Mouse (Mus musculus): ENCODE data around the gene Clca1. TPM values are rescaled to one million over a fixed set of nuclear protein-coding genes. Genes with fewer than 3 reads are reported as not detected.
A peak's percentile ranks its signal among the peaks of the same experiment; 100 is the strongest.

Gene Clca1
- total and polyA plus RNA-seq, 3 experiments = 0.04 to 1.3 (median 0.30) TPM

DNA sequence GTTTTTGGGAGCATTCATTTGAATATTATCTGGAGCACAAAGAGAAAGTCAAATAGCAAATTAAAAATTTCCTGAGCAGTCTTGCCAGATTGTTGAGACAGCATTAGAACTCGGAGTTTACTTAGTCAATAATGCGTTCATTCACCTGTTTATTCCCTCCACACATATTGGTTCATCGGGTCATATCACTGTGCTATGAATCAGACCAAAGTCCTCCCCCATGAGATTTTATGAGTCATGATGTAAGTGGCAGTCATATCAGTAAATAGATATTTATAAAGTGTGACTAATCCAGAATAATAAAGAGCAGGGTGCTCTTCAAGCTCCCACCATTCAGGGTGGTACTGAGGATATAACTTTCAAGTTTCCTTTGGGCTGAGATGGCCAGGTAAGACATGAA, 39.8 kb upstream of the Clca1 start:
- H3K27me3 ChIP-seq (replicated peaks) = no peaks in the 10 kb centered on the region
- dilution Hi-C loops (cut with MboI; ENCODE audit: extremely low pct_ligation_motif_present, extremely low pct_unique_long_range_greater_than_20kb, low sequenced_read_pairs) = no loop called here
- H3K4me3 ChIP-seq (replicated peaks in 1 of 3; ENCODE audit: low read depth in 2 of 3, low read length in 2 of 3, poor library complexity in 1 of 3) = no peak overlapping the region
- H3K36me3 ChIP-seq (replicated peaks in 1 of 2; ENCODE audit: control insufficient read depth in 1 of 2, insufficient read depth in 1 of 2, low read length in 1 of 2) = no peaks in the 10 kb centered on the region
- peaks cover 0 to 7% of the 10 kb centered on the region in 2 experiments; a peak in 1 of 4 replicates for H3K4me1 ChIP-seq (ENCODE audit: control insufficient read depth in 1 of 2, insufficient read depth in 2 of 2)
- no peak for DNase-seq (ENCODE audit: extremely low read depth)
- no peaks in the 10 kb centered on the region for H3K9me3 ChIP-seq (replicated peaks; ENCODE audit: low read length)
- TF ChIP-seq CTCF (conservative IDR thresholded peaks at IDR 0.05 in 1 of 2, IDR thresholded peaks at IDR 0.05 in 1 of 2; ENCODE audit: low read depth in 2 of 2, low read length in 2 of 2) = no peak
- no peak for TF ChIP-seq NELFE (IDR thresholded peaks at IDR 0.05; ENCODE audit: low read depth, low read length)
- no peak for TF ChIP-seq ZKSCAN1 (IDR thresholded peaks at IDR 0.05; ENCODE audit: borderline replicate concordance, low read depth, low read length)
- no peak for TF ChIP-seq ELF1 (IDR thresholded peaks at IDR 0.05; ENCODE audit: low read depth, low read length)
- no peak for TF ChIP-seq TBP (conservative IDR thresholded peaks at IDR 0.05; ENCODE audit: low read depth, low read length)
- no peak for TF ChIP-seq GABPA (IDR thresholded peaks at IDR 0.05; ENCODE audit: insufficient replicate concordance, low read depth, low read length)
- TF ChIP-seq MAFK (IDR thresholded peaks at IDR 0.05; ENCODE audit: insufficient replicate concordance, low read length) = no peak
- TF ChIP-seq SIN3A (IDR thresholded peaks at IDR 0.05; ENCODE audit: low read length) = no peak
- TF ChIP-seq UBTF (IDR thresholded peaks at IDR 0.05; ENCODE audit: low read depth, low read length) = no peak
- TF ChIP-seq NRF1 (IDR thresholded peaks at IDR 0.05; ENCODE audit: low read depth, low read length) = no peak
- no peak for TF ChIP-seq MYC (IDR thresholded peaks at IDR 0.05; ENCODE audit: low read depth, low read length)
- TF ChIP-seq MEF2A (IDR thresholded peaks at IDR 0.05; ENCODE audit: borderline replicate concordance, low read depth, low read length) = no peak
- no peak for TF ChIP-seq POLR2A (IDR thresholded peaks at IDR 0.05; ENCODE audit: low read depth, low read length)
- TF ChIP-seq JUN (IDR thresholded peaks at IDR 0.05; ENCODE audit: insufficient read depth, low read depth, low read length) = no peak
- no peak for TF ChIP-seq SMC3 (IDR thresholded peaks at IDR 0.05; ENCODE audit: low read depth, low read length)
- no peak for TF ChIP-seq HCFC1 (IDR thresholded peaks at IDR 0.05; ENCODE audit: low read depth, low read length)
- no peak for TF ChIP-seq PAX5 (IDR thresholded peaks at IDR 0.05; ENCODE audit: low read length)
- TF ChIP-seq ETS1 (conservative IDR thresholded peaks at IDR 0.05; ENCODE audit: low read depth, low read length) = no peak
- no peak for TF ChIP-seq TCF12 (IDR thresholded peaks at IDR 0.05; ENCODE audit: low read depth, low read length)
- no peaks in the 10 kb centered on the region for H3K79me2 ChIP-seq (replicated peaks; ENCODE audit: control insufficient read depth, extremely low read depth, insufficient read depth, poor library complexity, severe bottlenecking)
- H3K4me2 ChIP-seq (ENCODE audit: insufficient read depth, low read depth, poor library complexity, severe bottlenecking) = peak overlapping the region; percentile 31; the same call in 1 of the 2 replicates
- no peak overlapping the region for H3K9ac ChIP-seq (ENCODE audit: insufficient read depth, low read depth)
- no peak overlapping the region for H3K27ac ChIP-seq (ENCODE audit: insufficient read depth, low read depth)
- in situ Hi-C loops (cut with MboI; ENCODE audit: low pct_ligation_motif_present, low pct_unique_long_range_greater_than_20kb, low sequenced_read_pairs) = no loop called here

DNA sequence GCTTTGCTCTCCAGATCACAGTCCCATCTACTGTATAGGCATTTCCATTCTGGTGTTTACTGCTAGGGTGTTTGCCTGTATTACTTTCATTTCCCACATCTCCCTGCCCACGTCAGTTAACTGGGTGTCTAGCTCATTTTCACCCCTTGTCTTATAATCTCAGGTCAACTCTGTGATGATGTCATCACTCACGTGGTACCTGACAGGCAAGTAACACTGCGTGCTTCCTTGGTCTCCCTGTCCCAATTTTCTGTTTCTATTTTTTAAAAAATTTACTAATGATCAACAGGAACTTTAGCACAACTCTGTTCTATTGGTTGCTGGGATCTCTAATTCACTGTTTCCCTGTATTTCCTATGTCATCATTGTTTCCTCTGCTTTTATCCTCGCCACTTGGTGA, 36.4 kb upstream of the Clca1 start:
- Histone ChIP-seq H3K4me3 (replicated peaks in 1 of 3; ENCODE audit: low read depth in 2 of 3, low read length in 2 of 3, poor library complexity in 1 of 3) (peak overlapping the region in 1 of 3 experiments; percentile 19), H3K9me3 (replicated peaks; ENCODE audit: low read length) (no peaks in the 10 kb centered on the region), H3K9ac (ENCODE audit: insufficient read depth, low read depth) (no peak overlapping the region), H3K4me2 (ENCODE audit: insufficient read depth, low read depth, poor library complexity, severe bottlenecking) (peak overlapping the region; percentile 57; the same call in 1 of the 2 replicates), H3K79me2 (replicated peaks; ENCODE audit: control insufficient read depth, extremely low read depth, insufficient read depth, poor library complexity, severe bottlenecking) (no peaks in the 10 kb centered on the region), H3K4me1 (ENCODE audit: control insufficient read depth in 1 of 2, insufficient read depth in 2 of 2) (peaks cover 0 to 2% of the 10 kb centered on the region in 2 experiments; a peak in 1 of 4 replicates), H3K27me3 (replicated peaks) (no peaks in the 10 kb centered on the region), H3K36me3 (replicated peaks in 1 of 2; ENCODE audit: control insufficient read depth in 1 of 2, insufficient read depth in 1 of 2, low read length in 1 of 2) (no peaks in the 10 kb centered on the region), H3K27ac (ENCODE audit: insufficient read depth, low read depth) (no peak overlapping the region)
- TF ChIP-seq USF1 (IDR thresholded peaks at IDR 0.05; ENCODE audit: low read depth, low read length) = peak; percentile 55
- peak; percentile 50 for TF ChIP-seq BHLHE40 (IDR thresholded peaks at IDR 0.05; ENCODE audit: low read depth, low read length)
- peak; percentile 24 for TF ChIP-seq USF2 (conservative IDR thresholded peaks at IDR 0.05; ENCODE audit: low read depth, low read length)
- TF ChIP-seq NELFE (IDR thresholded peaks at IDR 0.05; ENCODE audit: low read depth, low read length) = no peak
- TF ChIP-seq JUN (IDR thresholded peaks at IDR 0.05; ENCODE audit: insufficient read depth, low read depth, low read length) = peak; percentile 32; the same call in 1 of the 2 replicates
- no peak for DNase-seq (ENCODE audit: extremely low read depth)
- dilution Hi-C loops (cut with MboI; ENCODE audit: extremely low pct_ligation_motif_present, extremely low pct_unique_long_range_greater_than_20kb, low sequenced_read_pairs) (no loop called here), in situ Hi-C loops (cut with MboI; ENCODE audit: low pct_ligation_motif_present, low pct_unique_long_range_greater_than_20kb, low sequenced_read_pairs) (no loop called here)
